Mouse (Mus musculus): ENCODE results near the gene Syt7. TPM values are rescaled to one million over a fixed set of nuclear protein-coding genes. Genes with fewer than 3 reads are reported as not detected.
A peak's percentile ranks its signal among the peaks of the same experiment; 100 is the strongest.

Gene Syt7
- polyA plus RNA-seq, 1 experiment from 2014 or later = 3.9 TPM

DNA sequence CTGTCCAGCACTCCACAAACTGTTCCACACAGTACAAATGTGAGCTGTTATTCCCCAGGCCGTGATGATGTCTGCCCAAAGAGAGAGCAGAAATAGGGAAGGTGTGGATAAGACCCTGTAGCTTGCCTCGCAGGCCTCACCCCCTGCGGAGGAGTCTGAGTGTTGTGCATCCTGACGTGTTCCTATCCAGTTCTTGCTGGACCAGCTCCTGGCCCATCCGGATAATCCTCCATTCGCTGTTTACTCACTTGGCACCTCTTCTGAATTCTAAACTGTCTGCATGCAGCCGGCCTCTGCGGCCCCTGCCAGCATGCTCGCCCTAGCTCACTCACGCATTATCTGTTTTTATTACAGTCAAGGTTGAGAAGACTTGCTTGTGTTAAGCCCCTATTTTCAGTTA is 15.5 kb downstream of the Syt7 start:
- Histone ChIP-seq H3K27ac (replicated peaks) (0 out of 2 replicates have a peak overlapping the region, but pooled peaks have one; percentile 15), H3K4me1 (peaks cover 27% of the 10 kb centered on the region), H3K27me3 (no peaks in the 10 kb centered on the region), H3K9me3 (no peaks in the 10 kb centered on the region), H3K4me2 (replicated peaks) (no peak overlapping the region), H3K4me3 (no peak overlapping the region), H3K9ac (replicated peaks) (no peak overlapping the region; the same call in 1 of the 2 replicates), H3K36me3 (no peaks in the 10 kb centered on the region)
- 68% methylated on average over 10 of the region's 10 CpGs for WGBS
- no peak for ATAC-seq (ENCODE audit: low FRiP score, low read depth)

DNA sequence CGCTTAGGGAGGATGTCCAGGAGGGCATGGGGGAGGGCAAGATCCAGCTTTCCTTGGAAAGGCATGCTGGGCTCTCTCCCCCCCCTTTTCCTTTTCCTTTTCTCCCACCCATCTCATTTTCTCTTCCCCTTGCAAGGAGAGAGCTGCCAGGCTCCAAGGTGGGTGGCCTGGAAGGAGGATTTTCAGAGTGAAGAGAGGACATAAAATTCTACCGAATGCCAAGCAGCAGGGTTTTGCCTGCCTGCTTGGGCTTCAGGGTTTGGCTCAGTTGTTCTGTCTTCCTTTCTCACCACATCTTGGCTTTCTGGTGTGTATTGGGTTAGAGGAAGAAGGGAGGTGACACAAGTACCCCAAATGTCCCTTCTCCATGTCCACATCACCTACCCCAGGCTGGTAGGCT is 16.0 kb downstream of the Syt7 start:
- ATAC-seq (ENCODE audit: low FRiP score, low read depth) = no peak
- H3K27ac ChIP-seq (replicated peaks) = no peak overlapping the region
- H3K27me3 ChIP-seq = no peaks in the 10 kb centered on the region
- H3K9me3 ChIP-seq = no peaks in the 10 kb centered on the region
- H3K9ac ChIP-seq (replicated peaks) = no peak overlapping the region; the same call in 1 of the 2 replicates
- no peak overlapping the region for H3K4me2 ChIP-seq (replicated peaks)
- no peak overlapping the region for H3K4me3 ChIP-seq
- peaks cover 29% of the 10 kb centered on the region for H3K4me1 ChIP-seq
- whole genome bisulfite sequencing = 68% methylated on average over 2 of the region's 2 CpGs
- no peaks in the 10 kb centered on the region for H3K36me3 ChIP-seq

DNA sequence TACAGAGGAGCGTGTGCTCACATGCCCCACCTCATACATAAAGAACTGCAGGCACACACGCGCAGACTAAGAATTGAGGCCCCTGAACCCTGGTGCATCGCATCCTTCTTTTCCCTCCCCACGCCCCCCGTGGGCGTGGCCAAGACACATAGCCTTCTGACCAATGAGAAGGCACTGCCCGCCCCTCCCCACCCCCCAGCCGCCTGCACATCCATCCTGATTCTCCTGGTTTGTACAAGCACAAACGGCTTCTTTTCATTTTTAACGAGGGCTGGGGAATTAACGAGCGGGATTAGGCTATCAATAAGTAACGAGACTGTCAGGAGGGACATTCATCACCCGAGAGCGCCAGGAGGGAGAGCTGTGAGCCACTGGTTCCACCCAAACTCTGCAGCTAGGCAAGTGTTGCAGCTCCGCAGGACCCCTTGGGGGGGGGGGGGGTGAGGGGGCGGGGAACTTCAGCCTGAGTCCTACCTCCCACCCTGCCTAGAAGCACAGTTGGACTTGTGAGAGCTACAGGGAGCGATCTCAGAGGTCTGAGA is 24.9 kb downstream of the Syt7 start:
- no peaks in the 10 kb centered on the region for H3K36me3 ChIP-seq
- H3K4me3 ChIP-seq = peak overlapping the region; percentile 34
- H3K27ac ChIP-seq (replicated peaks) = peak overlapping the region; percentile 57
- H3K4me2 ChIP-seq (replicated peaks) = peak overlapping the region; percentile 58
- WGBS = 2% methylated on average over 19 of the region's 19 CpGs
- H3K4me1 ChIP-seq = peaks cover 43% of the 10 kb centered on the region
- peak; percentile 81 for ATAC-seq (ENCODE audit: low FRiP score, low read depth)
- no peaks in the 10 kb centered on the region for H3K9me3 ChIP-seq
- H3K9ac ChIP-seq (replicated peaks) = peak overlapping the region; percentile 39; the same call in 1 of the 2 replicates
- H3K27me3 ChIP-seq = peaks cover 11% of the 10 kb centered on the region; the same call in 1 of the 2 replicates

GRCm38 (mm10) chr19:10415508-10415907 is 26.6 kb downstream of the Syt7 start:
- Histone ChIP-seq H3K36me3 (no peaks in the 10 kb centered on the region), H3K4me3 (no peak overlapping the region), H3K9me3 (no peaks in the 10 kb centered on the region), H3K4me2 (replicated peaks) (no peak overlapping the region), H3K9ac (replicated peaks) (no peak overlapping the region), H3K27ac (replicated peaks) (no peak overlapping the region), H3K4me1 (peaks cover 38% of the 10 kb centered on the region), H3K27me3 (peaks cover 15% of the 10 kb centered on the region; the same call in 1 of the 2 replicates)
- WGBS = 80% methylated on average over 5 of the region's 5 CpGs
- no peak for ATAC-seq (ENCODE audit: low FRiP score, low read depth)

GRCm38 (mm10) chr19:10416889-10417288 is 28.0 kb downstream of the Syt7 start:
- Histone ChIP-seq H3K4me2 (replicated peaks) (no peak overlapping the region), H3K4me1 (peaks cover 38% of the 10 kb centered on the region), H3K9me3 (no peaks in the 10 kb centered on the region), H3K27me3 (peaks cover 28% of the 10 kb centered on the region), H3K4me3 (no peak overlapping the region), H3K36me3 (no peaks in the 10 kb centered on the region), H3K9ac (replicated peaks) (no peak overlapping the region), H3K27ac (replicated peaks) (no peak overlapping the region)
- no peak for ATAC-seq (ENCODE audit: low FRiP score, low read depth)
- 71% methylated on average over 8 of the region's 8 CpGs for WGBS

DNA sequence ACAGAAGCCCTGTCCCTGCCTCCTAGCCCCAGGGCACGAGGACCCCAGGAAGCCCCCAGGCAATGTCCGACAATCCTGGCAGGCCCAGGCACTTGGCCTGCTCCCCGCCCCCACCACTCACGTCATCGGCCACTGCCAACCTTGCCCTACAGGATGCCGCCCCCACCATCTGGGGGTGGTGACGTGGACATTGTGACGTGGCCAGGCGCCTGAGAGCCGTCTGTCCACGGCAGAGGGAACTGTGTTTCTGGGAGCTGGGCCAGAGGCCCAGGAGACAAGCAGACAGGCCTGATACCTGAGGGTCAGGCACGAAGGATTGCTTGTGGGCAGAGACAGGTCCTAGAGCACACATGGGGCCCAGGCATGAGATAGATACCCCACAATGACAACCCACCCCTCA is 28.5 kb downstream of the Syt7 start:
- Histone ChIP-seq H3K27ac (replicated peaks) (no peak overlapping the region), H3K9me3 (no peaks in the 10 kb centered on the region), H3K4me1 (peaks cover 43% of the 10 kb centered on the region), H3K9ac (replicated peaks) (0 out of 2 replicates have a peak overlapping the region, but pooled peaks have one; percentile 31), H3K36me3 (no peaks in the 10 kb centered on the region), H3K4me3 (no peak overlapping the region), H3K27me3 (peaks cover 25% of the 10 kb centered on the region), H3K4me2 (replicated peaks) (no peak overlapping the region)
- WGBS = 86% methylated on average over 12 of the region's 12 CpGs
- no peak for ATAC-seq (ENCODE audit: low FRiP score, low read depth)

DNA sequence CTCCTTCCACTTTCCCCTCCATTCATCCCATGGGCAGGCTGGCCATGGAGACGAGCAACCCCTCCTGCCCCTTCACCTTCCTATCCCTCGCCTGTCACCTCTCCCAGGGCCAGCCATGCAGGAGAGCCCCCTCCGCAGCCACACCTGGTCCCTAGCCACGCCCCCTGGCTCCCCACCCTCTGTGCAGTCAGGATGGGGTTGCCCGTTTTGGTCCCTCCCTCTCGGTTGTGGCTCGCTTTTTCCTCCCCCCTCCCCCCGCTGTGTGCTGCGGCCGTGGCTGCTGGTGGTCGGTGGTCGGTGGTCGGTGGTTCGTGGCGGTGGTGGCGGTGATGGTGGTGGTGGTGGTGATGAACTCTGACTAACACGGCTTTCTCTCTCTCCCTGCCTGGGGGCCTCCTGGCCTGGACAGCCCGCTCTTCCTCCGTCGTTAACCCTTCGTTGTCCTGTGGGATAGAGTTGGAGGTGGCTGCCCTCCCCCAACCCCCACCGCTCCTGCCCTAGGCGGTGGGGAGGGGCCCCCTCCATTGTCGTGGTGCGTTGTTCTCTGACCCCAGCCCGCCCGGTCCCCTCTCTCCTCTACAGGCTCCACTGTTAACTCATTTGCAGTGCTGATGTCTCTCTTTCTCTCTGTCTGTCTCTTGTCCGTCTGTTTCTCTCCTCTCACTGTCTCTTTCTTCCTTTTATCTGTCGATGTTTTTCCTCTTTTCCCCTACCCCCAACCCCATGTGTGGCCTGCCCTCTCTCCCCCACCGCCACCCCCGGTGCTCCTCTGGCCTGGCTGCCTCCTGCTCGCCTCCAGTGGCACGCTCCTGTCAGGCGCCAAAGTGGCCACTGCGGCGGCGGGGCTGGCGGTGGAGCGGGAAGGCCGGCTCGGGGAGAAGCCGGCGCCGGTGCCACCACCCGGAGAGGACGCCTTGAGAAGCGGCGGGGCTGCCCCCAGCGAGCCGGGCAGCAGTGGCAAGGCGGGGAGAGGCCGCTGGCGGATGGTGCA is 33.4 kb downstream of the Syt7 start:
- peak; percentile 47 for ATAC-seq (ENCODE audit: low FRiP score, low read depth)
- H3K36me3 ChIP-seq = no peaks in the 10 kb centered on the region

DNA sequence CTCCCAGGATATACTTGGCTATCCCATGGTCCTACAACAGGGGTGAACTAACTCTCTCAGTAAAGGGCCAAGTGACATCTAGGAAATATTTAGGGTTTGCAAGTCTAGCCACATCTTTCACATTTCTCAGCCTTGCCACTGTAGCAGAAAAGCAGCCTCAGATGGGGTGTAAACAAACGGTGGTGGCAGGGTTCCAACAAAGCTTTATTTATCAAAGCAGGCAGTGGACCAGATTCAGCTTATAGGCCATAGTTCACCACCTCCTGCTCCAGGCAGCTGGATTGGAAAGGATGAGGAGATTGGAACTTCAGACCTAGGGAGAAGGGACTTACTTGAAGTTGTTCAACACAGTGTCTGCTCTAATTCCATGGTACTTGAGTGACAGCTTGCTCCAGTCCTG is 35.9 kb downstream of the Syt7 start:
- no peak overlapping the region for H3K4me3 ChIP-seq
- peaks cover 30% of the 10 kb centered on the region for H3K4me1 ChIP-seq
- no peak overlapping the region for H3K4me2 ChIP-seq (replicated peaks)
- no peaks in the 10 kb centered on the region for H3K36me3 ChIP-seq
- WGBS = 43% methylated on average over 1 of the region's 1 CpGs
- H3K9me3 ChIP-seq = no peaks in the 10 kb centered on the region
- no peak overlapping the region for H3K9ac ChIP-seq (replicated peaks)
- ATAC-seq (ENCODE audit: low FRiP score, low read depth) = no peak
- H3K27me3 ChIP-seq = peaks cover 46% of the 10 kb centered on the region
- no peak overlapping the region for H3K27ac ChIP-seq (replicated peaks)

More for the DNA sequence above, 33.4 kb downstream of the Syt7 start:
- no peaks in the 10 kb centered on the region for H3K9me3 ChIP-seq
- H3K4me2 ChIP-seq (replicated peaks) = peak overlapping the region; percentile 55
- H3K9ac ChIP-seq (replicated peaks) = peak overlapping the region; percentile 41
- H3K27ac ChIP-seq (replicated peaks) = 0 out of 2 replicates have a peak overlapping the region, but pooled peaks have one; percentile 30
- H3K27me3 ChIP-seq = peaks cover 49% of the 10 kb centered on the region
- 3% methylated on average over 50 of the region's 53 CpGs for WGBS
- peak overlapping the region; percentile 34 for H3K4me3 ChIP-seq
- H3K4me1 ChIP-seq = peaks cover 31% of the 10 kb centered on the region

- Histone ChIP-seq H3K27me3 (peaks cover 44% of the 10 kb centered on the region), H3K27ac (replicated peaks) (no peak overlapping the region), H3K9me3 (no peaks in the 10 kb centered on the region), H3K9ac (replicated peaks) (0 out of 2 replicates have a peak overlapping the region, but pooled peaks have one; percentile 11), H3K4me3 (no peak overlapping the region), H3K36me3 (no peaks in the 10 kb centered on the region), H3K4me1 (peaks cover 30% of the 10 kb centered on the region), H3K4me2 (replicated peaks) (no peak overlapping the region)
- no peak for ATAC-seq (ENCODE audit: low FRiP score, low read depth)
- WGBS = 37% methylated on average over 13 of the region's 13 CpGs
Observed at GRCm38 (mm10) chr19:10425484-10426270, 36.8 kb downstream of the Syt7 start.

GRCm38 (mm10) chr19:10426312-10426711 is 37.4 kb downstream of the Syt7 start:
- peaks cover 37% of the 10 kb centered on the region for H3K27me3 ChIP-seq
- no peak overlapping the region for H3K27ac ChIP-seq (replicated peaks)
- no peak for ATAC-seq (ENCODE audit: low FRiP score, low read depth)
- H3K4me2 ChIP-seq (replicated peaks) = no peak overlapping the region
- H3K36me3 ChIP-seq = no peaks in the 10 kb centered on the region
- H3K9me3 ChIP-seq = no peaks in the 10 kb centered on the region
- no peak overlapping the region for H3K4me3 ChIP-seq
- WGBS = 37% methylated on average over 25 of the region's 25 CpGs
- peaks cover 29% of the 10 kb centered on the region for H3K4me1 ChIP-seq
- 0 out of 2 replicates have a peak overlapping the region, but pooled peaks have one; percentile 11 for H3K9ac ChIP-seq (replicated peaks)

- Histone ChIP-seq H3K9ac (replicated peaks) (no peak overlapping the region), H3K36me3 (no peaks in the 10 kb centered on the region), H3K4me3 (no peak overlapping the region), H3K27ac (replicated peaks) (no peak overlapping the region), H3K4me1 (peaks cover 27% of the 10 kb centered on the region), H3K27me3 (peaks cover 33% of the 10 kb centered on the region), H3K9me3 (no peaks in the 10 kb centered on the region), H3K4me2 (replicated peaks) (no peak overlapping the region)
- no peak for ATAC-seq (ENCODE audit: low FRiP score, low read depth)
- WGBS = 70% methylated on average over 6 of the region's 6 CpGs
Observed at GRCm38 (mm10) chr19:10426793-10427192, 37.9 kb downstream of the Syt7 start.
